Mouse (Mus musculus) liver, embryonic 14.5 days (tissue): ENCODE measurements around the gene Rer1. TPM values are rescaled to one million over a fixed set of nuclear protein-coding genes. Genes with fewer than 3 reads are reported as not detected.

Source experiments
- ATAC-seq: fragments of 200-750 bp; cut with Nextera tagmentation; 2 replicates; pipeline ENCODE4 v1.8.0; 2017; ENCODE audit warnings: moderate number of reproducible peaks, mild to moderate bottlenecking, moderate library complexity; ENCODE audit not compliant: insufficient read depth
- DNase-seq, 3 experiments: peaks; one replicate each; pipeline ENCODE4 v3.0.0-alpha.2; 2012 to 2013; ENCODE audit warnings: low read depth in 3 of 3, low spot score in 3 of 3
- H3K27ac ChIP-seq: fragments of 300-500 bp; sonication (generic); 2 replicates; pipeline ENCODE4 v1.5.1; 2014; ENCODE audit warnings: moderate library complexity, mild to moderate bottlenecking, control low read depth, inconsistent platforms
- H3K27me3 ChIP-seq: fragments of 300-500 bp; sonication (generic); 2 replicates; pipeline ENCODE4 v1.6.1; 2014; ENCODE audit warnings: mild to moderate bottlenecking, low read length, moderate library complexity; ENCODE audit not compliant: control insufficient read depth, insufficient read depth
- H3K36me3 ChIP-seq: fragments of 300-500 bp; sonication (generic); replicated peaks from 2 replicates; pipeline ENCODE4 v1.6.1; 2014; ENCODE audit warnings: low read depth; ENCODE audit not compliant: control insufficient read depth, insufficient read depth
- H3K4me1 ChIP-seq, 2 experiments: fragments of 200-500 bp in 1 of 2; fragments of 300-500 bp in 1 of 2; sonication (generic) in 1 of 2; replicated peaks; 2 replicates each; pipeline ENCODE4 v1.6.1; 2012 to 2014; ENCODE audit warnings: antibody characterized with exemption in 1 of 2, inconsistent platforms in 1 of 2, low read length in 1 of 2; ENCODE audit not compliant: control insufficient read depth in 2 of 2, insufficient read depth in 2 of 2
- H3K4me2 ChIP-seq: fragments of 300-500 bp; sonication (generic); 2 replicates; pipeline ENCODE4 v1.6.1; 2014; ENCODE audit warnings: low read depth, mild to moderate bottlenecking, control low read depth, moderate library complexity
- H3K4me3 ChIP-seq, 2 experiments: fragments of 200-500 bp in 1 of 2; fragments of 300-500 bp in 1 of 2; sonication (generic) in 1 of 2; 2 replicates each; pipeline ENCODE4 v1.5.1; 2012 to 2014; ENCODE audit warnings: low read depth in 2 of 2, low read length in 2 of 2, mild to moderate bottlenecking in 2 of 2, control low read depth in 1 of 2, inconsistent platforms in 1 of 2, moderate library complexity in 1 of 2; ENCODE audit not compliant: insufficient read depth in 1 of 2
- H3K9ac ChIP-seq: fragments of 300-500 bp; sonication (generic); replicated peaks from 2 replicates; pipeline ENCODE4 v1.6.1; 2014; ENCODE audit warnings: mild to moderate bottlenecking, control low read depth, moderate library complexity
- H3K9me3 ChIP-seq: fragments of 300-500 bp; sonication (generic); 2 replicates; pipeline ENCODE4 v1.6.1; 2016; ENCODE audit warnings: low read length, mixed read lengths; ENCODE audit not compliant: control insufficient read depth
- CTCF ChIP-seq: IDR thresholded peaks from 2 replicates; pipeline ENCODE4 v1.5.1; 2016; ENCODE audit warnings: antibody characterized with exemption, low read depth, control low read depth
- EP300 ChIP-seq: IDR thresholded peaks from 2 replicates; pipeline ENCODE4 v1.6.1; 2016; ENCODE audit warnings: antibody characterized with exemption, low read depth
- WGBS: fragments of 180-500 bp; shearing (Covaris S2); extraction: QIAGEN DNeasy Blood & Tissue Kit; methylation state at CpG from one replicate; pipeline ENCODE4 v1.1.7; 2014; ENCODE audit not compliant: insufficient replicate concordance; 5-methylcytosine and 5-hydroxymethylcytosine counted together
- polyA plus RNA-seq, 2 experiments: library from polyadenylated mRNA; depleted of rRNA in 1 of 2; stranded (reverse) in 1 of 2; unstranded in 1 of 2; fragments of >200 nt; fragmentation: Nextera tagmentation in 1 of 2; extraction: Ambion mirVana in 1 of 2; gene quantifications; 2 replicates each; pipeline versions ENCODE4 v1.2.1 to v1.2.3; 2012 to 2014

Gene Rer1
- polyA plus RNA-seq, 2 experiments: 50.8 to 97.7 TPM

DNA sequence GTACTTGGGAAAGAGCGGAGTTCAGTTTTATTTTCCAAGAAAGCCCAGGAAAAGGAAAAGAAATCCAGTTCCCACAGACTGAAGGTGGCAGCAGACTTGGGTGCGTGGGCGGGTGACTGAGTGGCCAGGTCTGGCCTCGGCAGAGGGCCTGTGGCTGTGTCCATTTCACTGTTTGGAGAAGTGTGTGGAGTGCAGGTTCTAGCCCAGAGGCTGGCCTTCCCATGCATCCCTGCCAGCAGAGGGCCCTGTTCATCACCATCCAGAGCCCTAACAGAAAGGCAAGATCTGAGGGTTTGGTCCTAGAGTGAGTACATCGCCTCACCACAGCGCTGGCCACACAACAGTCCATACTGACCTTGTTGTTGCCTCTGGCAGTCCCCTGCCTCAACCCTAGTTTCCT is 17.0 kb downstream of the Rer1 start:
- peaks cover 40% of the 10 kb centered on the region for H3K36me3 ChIP-seq
- TF ChIP-seq CTCF (peak; percentile 63), EP300 (no peak)
- H3K9ac ChIP-seq: no peak overlapping the region
- H3K9me3 ChIP-seq: no peaks in the 10 kb centered on the region
- no peak overlapping the region for H3K4me3 ChIP-seq
- DNase-seq (no peak), ATAC-seq (no peak)
- no peak overlapping the region for H3K4me2 ChIP-seq
- no peaks in the 10 kb centered on the region for H3K27me3 ChIP-seq
- H3K4me1 ChIP-seq: peaks cover 7 to 13% of the 10 kb centered on the region in 2 experiments; a peak in 3 of 4 replicates
- H3K27ac ChIP-seq: no peak overlapping the region
- 82% methylated on average over 6 of the region's 6 CpGs for WGBS

DNA sequence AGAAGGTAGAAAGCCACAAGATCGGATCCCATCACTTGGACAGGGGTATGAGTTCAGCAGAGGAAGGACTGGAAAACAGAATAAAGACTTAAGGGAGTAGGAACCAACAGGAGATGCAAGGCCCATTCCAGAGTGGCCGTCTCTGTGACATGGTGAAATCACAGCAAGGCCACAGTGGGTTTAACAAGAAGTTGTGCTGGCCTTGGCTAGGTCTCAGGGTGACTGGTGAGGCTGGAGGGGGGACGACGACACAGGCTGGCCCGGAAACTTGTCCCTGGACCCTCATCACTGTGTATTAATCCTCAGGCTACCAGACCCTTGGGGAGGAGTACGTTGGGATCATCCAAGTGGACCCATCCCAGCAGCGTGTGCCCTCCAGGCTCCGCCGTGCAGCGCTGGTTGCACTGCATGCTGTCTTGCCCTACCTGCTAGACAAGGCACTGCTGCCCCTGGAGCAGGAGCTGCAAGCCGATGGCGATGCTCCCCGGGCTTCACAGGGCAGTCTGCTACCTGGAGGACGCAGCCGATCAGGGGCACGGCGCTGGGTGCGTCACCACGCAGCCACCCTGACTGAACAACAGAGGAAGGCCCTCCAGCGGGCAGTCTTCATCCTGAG is 17.7 kb downstream of the Rer1 start:
- DNase-seq: no peak
- WGBS: 87% methylated on average over 20 of the region's 20 CpGs
- no peak overlapping the region for H3K27ac ChIP-seq
- no peaks in the 10 kb centered on the region for H3K27me3 ChIP-seq
- H3K36me3 ChIP-seq: peaks cover 33% of the 10 kb centered on the region
- ATAC-seq: no peak
- H3K4me3 ChIP-seq: no peak overlapping the region
- peak overlapping the region; percentile 84 for H3K4me2 ChIP-seq
- TF ChIP-seq CTCF: no peak
- TF ChIP-seq EP300: no peak
- H3K4me1 ChIP-seq: peaks cover 7 to 13% of the 10 kb centered on the region in 2 experiments; a peak in 3 of 4 replicates
- H3K9me3 ChIP-seq: no peaks in the 10 kb centered on the region
- H3K9ac ChIP-seq: no peak overlapping the region

GRCm38 (mm10) chr4:155066834-155067522 is 19.2 kb downstream of the Rer1 start, which contains the start of gene Pex10:
Pex10 (plus strand) TSS chr4:155067016.
- Histone ChIP-seq H3K4me3 (peak within 1 kb of the TSS; percentile 57 to 77), H3K4me2 (peak within 1 kb of the TSS; percentile 84), H3K4me1 (peaks cover 7 to 13% of the 10 kb centered on the region in 2 experiments; a peak in 3 of 4 replicates), H3K36me3 (peaks cover 21% of the 10 kb centered on the region), H3K27ac (peak within 1 kb of the TSS; percentile 50), H3K27me3 (no peaks in the 10 kb centered on the region), H3K9ac (peak within 1 kb of the TSS; percentile 75), H3K9me3 (no peaks in the 10 kb centered on the region)
- under 1% methylated on average over 48 of the region's 48 CpGs for WGBS
- DNase-seq (peak; percentile 95 to 97 (median 95)), ATAC-seq (peak; percentile 91)
- TF ChIP-seq CTCF (no peak; the same call in 1 of the 2 replicates), EP300 (no peak)

DNA sequence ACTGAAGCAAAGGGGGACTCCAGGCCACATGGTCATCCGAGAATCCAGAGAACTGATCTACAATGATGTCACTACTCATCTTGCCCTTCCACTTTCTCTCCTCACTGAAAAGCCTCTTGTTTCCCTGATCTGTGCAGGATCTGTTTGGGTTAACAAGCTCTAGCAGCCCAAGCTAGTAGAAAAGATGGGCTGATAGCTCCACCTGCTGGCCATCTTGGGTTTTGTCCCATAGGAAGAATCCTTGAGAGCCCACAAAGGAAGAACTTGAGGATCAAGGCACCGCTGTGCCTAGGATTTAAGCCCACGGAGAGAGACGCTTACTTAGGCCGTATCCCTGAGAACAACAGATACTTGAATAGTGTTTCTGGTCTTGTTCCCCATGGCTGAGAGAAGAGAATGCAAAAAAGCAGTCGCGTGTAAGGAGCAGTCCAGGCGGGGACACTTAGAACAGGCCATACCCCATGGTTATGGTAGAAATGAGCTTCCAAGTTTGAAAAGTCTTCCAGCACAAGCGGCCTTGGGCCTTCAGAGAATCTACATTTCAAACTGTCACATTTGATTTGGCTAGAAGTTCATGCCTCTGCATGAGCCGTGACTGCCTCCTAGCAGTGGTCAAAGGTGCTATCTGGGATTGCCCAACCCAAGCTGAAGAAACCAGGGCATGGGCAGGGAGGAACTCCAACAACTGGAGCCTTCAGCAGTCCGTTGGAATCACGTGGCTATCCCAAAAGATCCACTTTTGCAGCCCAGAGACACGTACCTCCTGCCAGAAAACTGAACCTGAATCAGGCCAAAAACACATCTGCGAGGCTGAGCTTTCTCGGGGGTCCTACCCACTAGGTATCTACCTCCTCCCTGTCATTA is 20.0 kb downstream of the Rer1 start:
- DNase-seq: peak; percentile 74 to 81 (median 81)
- 5% methylated on average over 15 of the region's 15 CpGs for WGBS
- TF ChIP-seq CTCF: peak; percentile 94
- no peak for TF ChIP-seq EP300
- H3K9me3 ChIP-seq: no peaks in the 10 kb centered on the region
- peak overlapping the region; percentile 84 for H3K4me2 ChIP-seq
- peak overlapping the region; percentile 44 to 57 for H3K4me3 ChIP-seq
- peak overlapping the region; percentile 43 for H3K27ac ChIP-seq
- peak; percentile 65 for ATAC-seq
- peaks cover 7 to 13% of the 10 kb centered on the region in 2 experiments; a peak in 3 of 4 replicates for H3K4me1 ChIP-seq
- H3K27me3 ChIP-seq: no peaks in the 10 kb centered on the region
- peaks cover 15% of the 10 kb centered on the region for H3K36me3 ChIP-seq
- peak overlapping the region; percentile 47 for H3K9ac ChIP-seq
